Mouse (Mus musculus): ENCODE measurements at regions not wholly inside any gene's neighbourhood (a gene's known extent, or its start where the extent isn't known, plus 50 kb on each side); places are given as distances from the start of the nearest gene placed in this dataset.

DNA sequence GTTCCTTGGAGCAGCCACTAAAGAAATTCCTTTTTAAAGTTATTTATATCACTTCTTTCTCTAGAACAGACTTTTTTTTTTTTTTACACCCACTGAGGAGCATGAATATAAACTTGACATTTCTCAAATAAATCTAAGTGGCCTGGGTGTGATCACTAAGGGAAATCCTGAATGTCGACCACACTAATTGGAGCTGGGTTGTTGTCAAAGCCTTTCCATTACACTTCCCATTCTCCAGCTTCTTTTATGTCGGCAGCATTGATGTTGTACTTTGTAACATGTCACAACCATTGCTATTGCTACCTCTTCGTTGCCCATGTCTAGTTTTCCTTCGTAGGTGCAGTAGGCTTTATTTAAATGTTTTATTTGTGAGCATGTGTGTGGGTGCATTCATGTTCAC is 77.1 kb upstream of the Phactr1 start:
- no peak overlapping the region for H3K9ac ChIP-seq
- ATAC-seq, result no peak
- H3K4me3 ChIP-seq, result no peak overlapping the region
- H3K27ac ChIP-seq, result no peak overlapping the region
- no peaks in the 10 kb centered on the region for H3K9me3 ChIP-seq (replicated peaks)
- H3K4me1 ChIP-seq, result no peaks in the 10 kb centered on the region
- 58% methylated on average over 4 of the region's 4 CpGs for WGBS (ENCODE audit: insufficient replicate concordance)
- H3K4me2 ChIP-seq, result no peak overlapping the region
- no peaks in the 10 kb centered on the region for H3K36me3 ChIP-seq
- H3K27me3 ChIP-seq (replicated peaks), result no peaks in the 10 kb centered on the region; the same call in 1 of the 2 replicates

DNA sequence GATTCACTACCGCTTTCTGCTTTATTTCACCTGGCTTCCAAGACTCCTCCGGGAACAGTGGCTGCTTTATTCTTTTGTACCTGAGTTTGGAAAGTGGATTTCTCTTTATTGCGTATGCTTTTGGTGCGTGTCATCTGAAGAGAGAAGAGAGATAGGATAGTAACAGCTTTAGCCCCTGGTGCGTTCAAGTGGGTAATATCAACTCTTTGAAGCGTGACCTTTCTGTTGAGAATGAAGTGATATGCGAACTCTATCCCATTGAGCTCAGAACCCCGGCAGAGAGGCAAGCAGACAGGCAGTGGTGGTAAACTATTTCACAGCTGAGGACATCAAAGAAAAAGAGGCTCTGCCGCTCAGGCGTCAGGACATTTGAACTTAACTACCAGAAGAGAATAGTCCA is 72.7 kb upstream of the Phactr1 start:
- Histone ChIP-seq H3K4me2 (no peak overlapping the region), H3K9ac (no peak overlapping the region), H3K9me3 (replicated peaks) (no peaks in the 10 kb centered on the region), H3K4me1 (no peaks in the 10 kb centered on the region), H3K4me3 (no peak overlapping the region), H3K27me3 (replicated peaks) (no peaks in the 10 kb centered on the region; the same call in 1 of the 2 replicates), H3K36me3 (no peaks in the 10 kb centered on the region), H3K27ac (no peak overlapping the region)
- WGBS (ENCODE audit: insufficient replicate concordance), result 43% methylated on average over 10 of the region's 10 CpGs
- ATAC-seq, result no peak

DNA sequence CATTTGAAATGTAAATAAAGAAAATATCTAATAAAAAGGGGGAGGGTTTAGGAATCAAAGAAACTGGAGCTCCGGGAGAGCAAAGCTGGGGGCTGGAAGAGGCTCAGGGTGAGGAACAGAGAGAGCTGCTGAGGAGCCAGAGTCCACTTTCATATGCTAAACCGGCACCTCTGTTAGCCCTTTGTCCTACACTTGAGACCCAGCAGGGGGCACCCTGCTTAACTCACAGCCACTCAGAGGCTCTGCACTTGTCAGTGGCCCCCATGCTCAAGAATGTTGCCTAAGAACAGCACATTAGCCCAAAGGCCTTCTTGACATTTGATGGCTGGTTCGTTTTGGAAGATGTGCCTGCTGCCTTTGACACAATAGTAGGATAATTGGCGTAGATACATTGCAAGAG is 71.5 kb upstream of the Phactr1 start:
- Histone ChIP-seq H3K4me3 (no peak overlapping the region), H3K36me3 (no peaks in the 10 kb centered on the region), H3K4me2 (no peak overlapping the region), H3K27ac (no peak overlapping the region), H3K9ac (no peak overlapping the region), H3K4me1 (no peaks in the 10 kb centered on the region), H3K27me3 (replicated peaks) (no peaks in the 10 kb centered on the region; the same call in 1 of the 2 replicates), H3K9me3 (replicated peaks) (no peaks in the 10 kb centered on the region)
- ATAC-seq, result no peak
- WGBS (ENCODE audit: insufficient replicate concordance), result 24% methylated on average over 4 of the region's 4 CpGs

DNA sequence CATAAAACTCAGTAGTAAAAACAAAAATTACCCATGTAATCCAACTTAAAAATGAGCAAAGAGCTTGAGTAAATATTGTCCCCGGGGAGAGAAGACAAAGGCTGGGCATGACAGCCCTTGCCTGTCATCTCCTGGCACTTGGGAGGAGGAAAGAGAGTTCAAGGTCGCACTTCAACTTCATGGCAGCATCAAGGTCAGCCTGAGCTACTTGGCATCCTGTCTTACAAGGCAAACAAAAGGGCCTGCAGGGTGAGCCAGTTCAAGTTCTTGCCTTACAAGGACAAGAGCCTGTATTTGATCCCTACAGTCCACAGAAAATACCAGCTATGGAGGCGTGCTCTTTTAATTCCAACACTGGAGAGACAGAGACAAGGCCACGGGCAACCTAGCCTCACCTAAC is 67.1 kb upstream of the Phactr1 start:
- WGBS (ENCODE audit: insufficient replicate concordance), result 53% methylated on average over 4 of the region's 4 CpGs
- Histone ChIP-seq H3K4me3 (no peak overlapping the region), H3K27me3 (replicated peaks) (no peaks in the 10 kb centered on the region), H3K4me2 (no peak overlapping the region), H3K4me1 (no peaks in the 10 kb centered on the region), H3K9me3 (replicated peaks) (no peaks in the 10 kb centered on the region), H3K9ac (no peak overlapping the region), H3K27ac (no peak overlapping the region), H3K36me3 (no peaks in the 10 kb centered on the region)
- ATAC-seq, result no peak

DNA sequence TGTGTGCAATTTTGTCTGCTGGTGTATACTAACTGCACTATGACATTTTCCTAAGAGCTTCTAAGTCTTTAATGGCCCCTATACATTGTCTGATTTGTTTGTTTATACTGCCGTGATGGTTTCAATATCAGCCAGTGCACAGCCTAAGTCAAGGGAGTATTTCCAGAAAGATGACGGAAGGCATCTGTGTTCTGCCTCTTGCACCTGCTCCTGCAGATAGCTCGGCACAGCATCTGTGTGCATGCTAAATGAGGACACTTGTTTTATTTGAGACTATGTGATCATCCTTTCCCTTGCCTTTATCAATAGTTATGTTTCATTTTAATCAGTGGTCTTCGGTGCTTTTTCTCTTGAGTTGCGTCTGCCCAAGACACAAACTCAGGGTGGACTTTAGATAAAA is 64.6 kb upstream of the Phactr1 start:
- no peaks in the 10 kb centered on the region for H3K9me3 ChIP-seq (replicated peaks)
- no peak overlapping the region for H3K27ac ChIP-seq
- H3K9ac ChIP-seq, result no peak overlapping the region
- no peak overlapping the region for H3K4me3 ChIP-seq
- H3K4me2 ChIP-seq, result no peak overlapping the region
- 68% methylated on average over 5 of the region's 5 CpGs for WGBS (ENCODE audit: insufficient replicate concordance)
- H3K36me3 ChIP-seq, result no peaks in the 10 kb centered on the region
- H3K27me3 ChIP-seq (replicated peaks), result no peaks in the 10 kb centered on the region
- no peak for ATAC-seq
- H3K4me1 ChIP-seq, result no peaks in the 10 kb centered on the region

DNA sequence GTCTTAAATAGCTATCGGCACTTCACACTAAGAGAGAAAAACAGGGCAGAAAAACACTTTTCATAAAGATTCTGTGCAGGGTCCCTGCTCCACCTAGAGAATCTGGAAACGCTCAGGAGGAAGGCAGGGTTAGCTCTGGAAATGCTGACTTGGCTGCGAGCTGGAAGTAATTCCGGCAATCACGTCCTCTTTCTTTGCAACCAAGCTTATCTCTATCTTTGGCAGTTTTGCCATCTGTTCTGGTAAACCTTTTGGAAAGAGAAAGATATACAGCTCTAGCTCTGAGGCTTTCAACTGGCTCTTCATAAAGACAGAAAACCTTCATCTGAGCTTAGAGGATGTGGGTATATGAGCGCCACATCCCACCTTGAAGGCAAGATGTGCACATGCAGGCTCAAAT is 63.2 kb upstream of the Phactr1 start:
- Histone ChIP-seq H3K27ac (no peak overlapping the region), H3K4me2 (no peak overlapping the region), H3K27me3 (replicated peaks) (no peaks in the 10 kb centered on the region), H3K9me3 (replicated peaks) (no peaks in the 10 kb centered on the region), H3K9ac (no peak overlapping the region), H3K4me1 (no peaks in the 10 kb centered on the region), H3K4me3 (no peak overlapping the region), H3K36me3 (no peaks in the 10 kb centered on the region)
- 65% methylated on average over 6 of the region's 6 CpGs for WGBS (ENCODE audit: insufficient replicate concordance)
- no peak for ATAC-seq

DNA sequence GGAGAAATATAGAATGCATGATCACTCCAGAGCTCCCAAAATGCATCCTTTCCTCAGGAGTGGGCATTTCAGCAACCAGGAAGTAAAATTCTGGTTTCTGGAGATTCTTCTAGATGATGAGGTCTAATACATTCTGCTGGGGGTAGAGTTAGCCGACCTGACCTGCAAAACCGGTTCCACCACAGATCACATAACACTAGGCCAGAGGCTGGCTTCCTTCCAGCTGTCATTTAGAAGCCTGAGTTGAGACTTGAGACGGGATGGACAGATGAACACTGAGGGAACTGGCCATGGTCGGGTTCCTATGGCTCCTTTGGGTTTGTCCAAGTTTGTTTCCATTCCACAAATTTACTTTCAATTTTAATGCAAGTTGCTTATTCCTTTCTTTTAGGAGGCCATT is 62.6 kb upstream of the Phactr1 start:
- no peak overlapping the region for H3K9ac ChIP-seq
- no peak overlapping the region for H3K4me2 ChIP-seq
- H3K9me3 ChIP-seq (replicated peaks), result no peaks in the 10 kb centered on the region
- H3K27me3 ChIP-seq (replicated peaks), result no peaks in the 10 kb centered on the region
- no peak overlapping the region for H3K27ac ChIP-seq
- no peaks in the 10 kb centered on the region for H3K4me1 ChIP-seq
- no peaks in the 10 kb centered on the region for H3K36me3 ChIP-seq
- WGBS (ENCODE audit: insufficient replicate concordance), result 49% methylated on average over 4 of the region's 4 CpGs
- no peak for ATAC-seq
- H3K4me3 ChIP-seq, result no peak overlapping the region

DNA sequence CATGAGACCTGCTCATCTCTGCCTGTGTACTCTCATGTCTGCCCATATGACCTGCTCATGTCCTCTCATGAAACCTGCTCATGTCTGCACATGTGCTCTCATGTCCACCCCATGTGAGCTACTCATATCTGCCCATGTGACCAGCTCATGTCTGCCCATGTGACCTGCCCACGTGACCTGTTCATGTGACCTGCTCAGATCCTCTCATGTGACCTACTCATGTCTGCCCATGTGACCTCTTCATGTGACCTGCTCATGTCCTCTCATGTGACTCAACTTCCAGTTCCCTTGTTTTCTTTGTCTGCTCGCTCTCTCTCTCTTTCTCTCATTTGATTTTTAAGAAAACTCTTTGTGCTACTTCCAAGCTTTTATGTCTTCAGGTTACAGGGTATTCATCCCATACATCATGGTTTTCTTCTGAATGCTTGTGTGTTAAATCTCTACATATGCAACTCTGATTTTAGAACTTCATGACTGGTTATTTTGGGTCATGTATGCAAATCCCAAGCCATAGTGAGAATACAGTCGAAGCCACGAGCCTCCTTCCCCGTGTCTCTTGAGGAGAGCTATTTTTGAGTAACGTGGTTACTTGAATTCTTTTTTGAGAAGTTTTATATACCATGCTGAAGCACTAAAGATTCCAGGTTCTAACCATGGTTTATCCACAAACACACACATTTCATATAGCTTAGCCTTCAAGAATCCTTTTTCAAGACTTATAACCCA is 60.7 kb upstream of the Phactr1 start:
- no peak overlapping the region for H3K4me2 ChIP-seq
- no peaks in the 10 kb centered on the region for H3K4me1 ChIP-seq

DNA sequence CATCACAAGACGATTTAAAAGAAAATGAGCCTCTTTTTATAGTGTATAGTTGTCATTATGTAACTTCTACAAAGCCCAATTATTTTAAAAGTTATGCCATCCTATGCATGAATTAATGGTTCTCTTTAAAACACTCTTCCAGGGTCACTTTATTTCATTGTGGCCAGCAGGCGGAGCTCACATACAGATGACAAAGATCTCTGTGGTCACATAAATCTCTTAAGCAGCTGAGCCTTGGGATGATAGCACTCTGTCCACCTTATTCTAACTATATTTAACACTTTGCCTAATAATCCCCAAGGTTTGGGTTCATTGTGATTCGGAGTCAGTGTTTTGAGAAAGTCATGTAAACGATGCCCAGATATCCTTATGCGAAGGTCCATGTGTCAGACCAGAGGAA is 56.9 kb upstream of the Phactr1 start:
- no peaks in the 10 kb centered on the region for H3K27me3 ChIP-seq (replicated peaks)
- H3K4me3 ChIP-seq, result no peak overlapping the region
- H3K4me2 ChIP-seq, result no peak overlapping the region
- H3K9ac ChIP-seq, result no peak overlapping the region
- no peak overlapping the region for H3K27ac ChIP-seq
- H3K36me3 ChIP-seq, result no peaks in the 10 kb centered on the region
- H3K4me1 ChIP-seq, result no peaks in the 10 kb centered on the region
- no peaks in the 10 kb centered on the region for H3K9me3 ChIP-seq (replicated peaks)
- no peak for ATAC-seq
- 40% methylated on average over 5 of the region's 5 CpGs for WGBS (ENCODE audit: insufficient replicate concordance)

More for the DNA sequence above, 60.7 kb upstream of the Phactr1 start:
- Histone ChIP-seq H3K9ac (no peak overlapping the region), H3K4me3 (no peak overlapping the region), H3K9me3 (replicated peaks) (no peaks in the 10 kb centered on the region), H3K27me3 (replicated peaks) (no peaks in the 10 kb centered on the region), H3K27ac (no peak overlapping the region), H3K36me3 (no peaks in the 10 kb centered on the region)
- ATAC-seq, result no peak
- 69% methylated on average over 6 of the region's 6 CpGs for whole genome bisulfite sequencing (ENCODE audit: insufficient replicate concordance)
